Mouse (Mus musculus) embryonic fibroblast, embryonic 13.5 days (primary cell): ENCODE results near the gene Ppp1r37.

Experiments
- CTCF ChIP-seq: IDR thresholded peaks from 2 replicates; pipeline ENCODE4 v1.5.1; 2011; ENCODE audit warnings: mild to moderate bottlenecking, control low read depth, low read length, moderate library complexity, borderline replicate concordance; ENCODE audit not compliant: insufficient read depth
- POLR2A ChIP-seq: IDR thresholded peaks from 2 replicates; pipeline ENCODE4 v1.6.1; 2011; ENCODE audit warnings: low read depth, mild to moderate bottlenecking, control low read depth, low read length, moderate library complexity

DNA sequence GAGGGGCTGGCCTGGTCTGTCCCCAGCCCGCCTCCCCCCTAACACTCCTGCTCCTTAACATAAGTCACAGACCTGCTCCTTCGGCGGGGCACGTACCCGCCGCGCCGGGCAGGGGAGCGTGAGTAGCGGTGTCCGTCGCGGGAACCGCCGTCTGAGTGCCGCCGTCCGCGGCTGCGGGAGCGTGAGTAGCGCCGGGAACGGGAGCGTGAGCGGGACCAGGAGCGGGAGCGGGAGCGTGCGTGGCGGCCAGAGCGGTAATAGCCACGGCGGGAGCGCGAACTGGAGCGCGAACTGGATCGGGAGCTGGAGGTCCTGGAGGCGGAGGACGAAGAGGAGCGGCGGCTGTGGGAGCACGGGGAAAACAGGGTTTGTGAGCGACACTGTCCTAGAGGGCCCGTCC is 23.4 kb upstream of the Ppp1r37 start:
- no peak for TF ChIP-seq POLR2A
- TF ChIP-seq CTCF, result no peak
